Mouse (Mus musculus) stomach, embryonic 16.5 days (tissue): Measurements from ENCODE around the gene Dhrs4. TPM values are rescaled to one million over a fixed set of nuclear protein-coding genes. Genes with fewer than 3 reads are reported as not detected.

Experiments used
- ATAC-seq: fragments of 200-750 bp; cut with Nextera tagmentation; 2 replicates; pipeline ENCODE4 v1.8.0; 2017; ENCODE audit warnings: moderate number of reproducible peaks, moderate TSS enrichment; ENCODE audit not compliant: insufficient read depth, low FRiP score
- H3K27ac ChIP-seq: fragments of 300-500 bp; sonication (generic); 2 replicates; pipeline ENCODE4 v1.5.1; 2014; ENCODE audit warnings: low read length
- H3K27me3 ChIP-seq: fragments of 300-500 bp; sonication (generic); 2 replicates; pipeline ENCODE4 v1.6.1; 2014; ENCODE audit warnings: low read length, control low read depth, mixed read lengths; ENCODE audit not compliant: control insufficient read depth, insufficient read depth
- H3K36me3 ChIP-seq: fragments of 300-500 bp; sonication (generic); 2 replicates; pipeline ENCODE4 v1.6.1; 2014; ENCODE audit warnings: low read length; ENCODE audit not compliant: control insufficient read depth, insufficient read depth
- H3K4me1 ChIP-seq: fragments of 300-500 bp; sonication (generic); 2 replicates; pipeline ENCODE4 v1.6.1; 2014; ENCODE audit warnings: low read length, control low read depth, mixed read lengths; ENCODE audit not compliant: control insufficient read depth, insufficient read depth
- H3K4me2 ChIP-seq: fragments of 300-500 bp; sonication (generic); 2 replicates; pipeline ENCODE4 v1.6.1; 2014; ENCODE audit warnings: low read depth, low read length, mixed read lengths
- H3K4me3 ChIP-seq: fragments of 300-500 bp; sonication (generic); replicated peaks from 2 replicates; pipeline ENCODE4 v1.5.1; 2014; ENCODE audit warnings: mild to moderate bottlenecking, low read length
- H3K9ac ChIP-seq: fragments of 300-500 bp; sonication (generic); 2 replicates; pipeline ENCODE4 v1.6.1; 2014; ENCODE audit warnings: low read length
- H3K9me3 ChIP-seq: fragments of 300-500 bp; sonication (generic); replicated peaks from 2 replicates; pipeline ENCODE4 v1.6.1; 2016; ENCODE audit warnings: low read length, control low read depth; ENCODE audit not compliant: control insufficient read depth
- WGBS: fragments of 180-500 bp; shearing (Covaris S2); extraction: QIAGEN DNeasy Blood & Tissue Kit; methylation state at CpG from one replicate; pipeline ENCODE4 v1.1.7; 2014; 5-methylcytosine and 5-hydroxymethylcytosine counted together
- polyA plus RNA-seq: library from polyadenylated mRNA; unstranded; fragments of >200 nt; fragmentation: Nextera tagmentation; extraction: Ambion mirVana; gene quantifications from 2 replicates; pipeline ENCODE4 v1.2.1, GENCODE M21; 2015

Gene Dhrs4
- polyA plus RNA-seq, 1 experiment from 2014 or later = 108 TPM

GRCm38 (mm10) chr14:55475654-55476053, 2.9 kb upstream of the Dhrs4 start:
- no peaks in the 10 kb centered on the region for H3K9me3 ChIP-seq
- no peak overlapping the region for H3K9ac ChIP-seq
- WGBS = 48% methylated on average over 2 of the region's 2 CpGs
- no peak overlapping the region for H3K27ac ChIP-seq
- H3K4me2 ChIP-seq = no peak overlapping the region
- no peaks in the 10 kb centered on the region for H3K36me3 ChIP-seq
- no peak overlapping the region for H3K4me3 ChIP-seq
- no peak for ATAC-seq
- H3K4me1 ChIP-seq = peaks cover 5% of the 10 kb centered on the region; the same call in 1 of the 2 replicates
- no peaks in the 10 kb centered on the region for H3K27me3 ChIP-seq

- WGBS = 95% methylated on average over 1 of the region's 1 CpGs
- H3K9me3 ChIP-seq = no peaks in the 10 kb centered on the region
- H3K4me2 ChIP-seq = no peak overlapping the region
- peaks cover 5% of the 10 kb centered on the region; the same call in 1 of the 2 replicates for H3K4me1 ChIP-seq
- H3K27ac ChIP-seq = no peak overlapping the region
- no peaks in the 10 kb centered on the region for H3K36me3 ChIP-seq
- H3K4me3 ChIP-seq = no peak overlapping the region
- H3K9ac ChIP-seq = no peak overlapping the region
- no peaks in the 10 kb centered on the region for H3K27me3 ChIP-seq
- no peak for ATAC-seq
Measured at GRCm38 (mm10) chr14:55477421-55477820, 1.1 kb upstream of the Dhrs4 start.

DNA sequence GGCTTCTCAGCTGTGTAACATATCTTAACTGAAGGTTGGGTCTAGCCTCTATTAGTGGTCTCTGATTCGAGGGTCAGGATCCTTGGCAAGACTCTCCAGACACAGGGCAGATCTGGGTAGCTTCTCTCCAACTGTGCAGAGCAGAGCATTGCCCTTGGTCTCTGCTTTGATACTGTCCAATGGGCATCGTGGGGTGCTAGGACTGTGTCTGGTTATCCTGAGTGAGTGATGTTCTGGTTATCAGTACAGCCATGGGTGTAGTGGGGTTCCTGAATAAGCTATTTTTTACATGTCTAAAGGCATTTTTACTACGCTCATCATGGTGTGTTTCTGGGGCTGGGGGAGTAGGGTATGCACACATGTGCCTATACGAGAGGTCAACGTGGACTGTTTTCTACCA, 729 bp upstream of the Dhrs4 start:
- Histone ChIP-seq H3K27ac (no peak overlapping the region), H3K9ac (no peak overlapping the region; the same call in 1 of the 2 replicates), H3K4me3 (0 out of 2 replicates have a peak overlapping the region, but pooled peaks have one; percentile 80), H3K4me2 (peak overlapping the region; percentile 72), H3K4me1 (peaks cover 5% of the 10 kb centered on the region; the same call in 1 of the 2 replicates), H3K36me3 (no peaks in the 10 kb centered on the region), H3K27me3 (no peaks in the 10 kb centered on the region), H3K9me3 (no peaks in the 10 kb centered on the region)
- 76% methylated on average over 5 of the region's 5 CpGs for WGBS
- no peak for ATAC-seq

- H3K4me3 ChIP-seq = no peak overlapping the region
Measured at GRCm38 (mm10) chr14:55479629-55480028, 1.1 kb downstream of the Dhrs4 start.

DNA sequence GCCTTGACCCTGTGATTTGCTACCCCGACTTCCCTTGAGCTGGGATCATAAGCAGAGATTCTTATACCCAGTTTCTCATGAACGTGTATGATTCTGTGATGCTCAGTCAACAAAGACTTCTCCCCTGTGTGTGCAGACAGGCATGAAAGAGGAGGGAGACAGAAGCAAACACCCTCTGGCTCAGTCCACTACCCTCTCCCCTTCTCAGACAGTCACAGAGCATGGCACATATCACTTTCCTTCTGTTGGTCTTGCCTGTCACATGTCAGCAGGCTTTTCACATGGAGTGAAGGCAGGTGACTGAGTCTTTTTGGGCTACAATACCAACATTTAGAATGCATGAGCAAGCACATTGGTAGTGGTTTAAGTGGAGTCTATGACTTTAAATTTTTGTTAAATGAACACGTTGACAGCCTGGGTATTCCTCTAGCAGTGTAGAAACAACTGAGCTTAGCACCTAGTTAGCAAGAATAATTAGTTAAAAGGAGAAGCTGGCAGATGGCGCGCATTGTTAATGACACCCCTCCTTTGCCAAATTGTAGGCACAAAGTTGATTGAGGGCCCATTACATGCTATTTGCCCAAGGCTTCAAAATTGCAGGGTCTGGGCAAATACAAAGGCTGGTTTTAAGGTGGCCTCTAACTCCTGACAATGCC, 6.0 kb downstream of the Dhrs4 start:
- Histone ChIP-seq H3K36me3 (0 out of 2 replicates have a peak, but pooled peaks cover 5% of the 10 kb centered on the region), H3K4me1 (no peaks in the 10 kb centered on the region), H3K27ac (no peak overlapping the region), H3K27me3 (no peaks in the 10 kb centered on the region), H3K9ac (no peak overlapping the region), H3K4me3 (no peak overlapping the region), H3K9me3 (no peaks in the 10 kb centered on the region), H3K4me2 (no peak overlapping the region)
- 79% methylated on average over 5 of the region's 5 CpGs for WGBS
- no peak for ATAC-seq

More at GRCm38 (mm10) chr14:55479629-55480028, 1.1 kb downstream of the Dhrs4 start:
- Histone ChIP-seq H3K27ac (no peak overlapping the region), H3K4me2 (peak overlapping the region; percentile 72), H3K4me1 (peaks cover 5% of the 10 kb centered on the region; the same call in 1 of the 2 replicates), H3K9me3 (no peaks in the 10 kb centered on the region), H3K9ac (no peak overlapping the region), H3K36me3 (no peaks in the 10 kb centered on the region), H3K27me3 (no peaks in the 10 kb centered on the region)
- WGBS = 86% methylated on average over 10 of the region's 10 CpGs
- no peak for ATAC-seq

- no peak for ATAC-seq
- no peak overlapping the region for H3K4me2 ChIP-seq
- no peak overlapping the region for H3K9ac ChIP-seq
- no peak overlapping the region for H3K4me3 ChIP-seq
- H3K27ac ChIP-seq = no peak overlapping the region
- no peaks in the 10 kb centered on the region for H3K27me3 ChIP-seq
- 0 out of 2 replicates have a peak, but pooled peaks cover 5% of the 10 kb centered on the region for H3K36me3 ChIP-seq
- no peaks in the 10 kb centered on the region; the same call in 1 of the 2 replicates for H3K4me1 ChIP-seq
- 81% methylated on average over 8 of the region's 8 CpGs for WGBS
- no peaks in the 10 kb centered on the region for H3K9me3 ChIP-seq
Measured at GRCm38 (mm10) chr14:55486836-55487235, 8.3 kb downstream of the Dhrs4 start.

DNA sequence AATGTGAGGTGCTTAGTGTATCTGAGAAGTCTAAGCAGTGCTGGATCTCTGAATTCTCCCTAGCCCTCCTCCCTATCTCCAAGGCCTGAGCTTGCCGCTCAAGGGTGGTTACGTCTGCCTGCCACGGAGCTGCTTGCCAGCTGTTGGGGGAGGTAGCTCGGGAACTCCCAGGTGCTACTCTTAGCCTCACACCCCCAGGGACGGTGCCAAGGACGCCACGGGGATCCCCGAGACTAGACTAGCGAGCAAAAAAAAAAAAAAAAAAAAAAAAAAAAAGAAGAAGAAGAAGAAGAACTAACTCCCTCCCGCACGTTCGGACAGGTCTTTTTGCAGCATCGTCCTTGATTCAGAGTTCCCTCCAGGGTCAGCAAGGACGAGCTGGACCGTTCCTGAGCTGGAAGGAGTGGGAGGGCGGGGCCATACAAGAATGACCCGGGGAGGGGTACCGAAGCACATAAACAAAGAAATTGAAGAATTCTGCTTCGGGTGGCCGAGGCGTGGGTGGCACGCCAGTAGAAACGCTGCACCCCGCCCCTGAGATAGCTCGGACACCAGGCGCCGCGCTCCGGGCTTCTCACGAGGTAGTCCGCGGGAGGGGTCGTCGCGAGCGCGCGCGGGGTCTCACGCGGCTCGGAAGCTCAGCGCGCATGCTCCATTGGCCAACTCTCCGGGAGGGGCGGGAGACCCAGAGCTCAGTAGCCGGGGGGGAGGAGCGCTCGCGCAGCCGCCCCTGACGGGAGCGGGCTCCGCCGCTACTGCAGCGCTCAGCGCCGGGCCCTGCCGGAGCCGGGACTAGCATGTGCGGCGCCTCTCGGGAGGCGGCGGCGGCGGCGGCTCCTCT, 12.0 kb downstream of the Dhrs4 start, which contains the start of gene Carmil3:
TSS of gene Carmil3 (plus strand) at position 291 of the 841 bp plus-strand sequence.
- H3K27ac ChIP-seq = peak within 1 kb of the TSS; percentile 35; the same call in 1 of the 2 replicates
- WGBS = 1% methylated on average over 68 of the region's 68 CpGs
- H3K4me3 ChIP-seq = peak within 1 kb of the TSS; percentile 71
- peak within 1 kb of the TSS; percentile 97 for H3K4me2 ChIP-seq
- peak; percentile 82 for ATAC-seq
- H3K36me3 ChIP-seq = 0 out of 2 replicates have a peak, but pooled peaks cover 5% of the 10 kb centered on the region
- no peaks in the 10 kb centered on the region for H3K9me3 ChIP-seq
- H3K9ac ChIP-seq = peak within 1 kb of the TSS; percentile 73
- H3K4me1 ChIP-seq = no peaks in the 10 kb centered on the region; the same call in 1 of the 2 replicates
- H3K27me3 ChIP-seq = no peaks in the 10 kb centered on the region

- Histone ChIP-seq H3K36me3 (0 out of 2 replicates have a peak, but pooled peaks cover 5% of the 10 kb centered on the region), H3K4me3 (peak overlapping the region; percentile 71), H3K9me3 (no peaks in the 10 kb centered on the region), H3K9ac (peak overlapping the region; percentile 73), H3K27ac (peak overlapping the region; percentile 35; the same call in 1 of the 2 replicates), H3K4me2 (peak overlapping the region; percentile 97), H3K27me3 (no peaks in the 10 kb centered on the region), H3K4me1 (no peaks in the 10 kb centered on the region; the same call in 1 of the 2 replicates)
- peak; percentile 83 for ATAC-seq
- under 1% methylated on average over 30 of the region's 30 CpGs for WGBS
Measured at GRCm38 (mm10) chr14:55491291-55491833, 12.8 kb downstream of the Dhrs4 start.
